Mouse (Mus musculus) liver, adult (tissue): ENCODE measurements around the gene Prkn.

Experiments used
- GATA4 ChIP-seq: IDR thresholded peaks from 2 replicates; pipeline ENCODE4 v1.6.1; 2014; ENCODE audit warnings: mild to moderate bottlenecking, low read length; ENCODE audit not compliant: insufficient replicate concordance

The Prkn gene

DNA sequence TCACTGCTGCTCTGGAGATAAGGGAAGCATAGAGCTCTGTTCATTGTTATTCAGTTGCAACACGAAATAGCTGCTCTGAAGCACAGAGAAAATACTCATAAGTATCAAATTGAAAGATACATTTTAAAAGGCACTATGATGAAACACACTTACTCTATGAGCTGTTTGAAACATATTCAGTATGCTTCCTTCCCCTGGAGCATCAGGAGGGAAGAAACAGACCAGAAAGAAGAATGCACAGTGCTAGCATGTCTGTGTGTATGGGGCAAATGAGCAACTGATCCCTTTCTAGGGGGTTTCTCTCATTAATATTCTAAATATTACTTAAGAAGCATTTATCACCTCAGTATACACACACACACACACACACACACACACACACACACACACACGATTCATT, 107.4 kb downstream of the Prkn start:
- no peak for TF ChIP-seq GATA4

- no peak for TF ChIP-seq GATA4
These were observed 119.1 kb downstream of the Prkn start for GRCm38 (mm10) chr17:10959066-10959864.

GRCm38 (mm10) chr17:10962151-10962550, 122.0 kb downstream of the Prkn start:
- TF ChIP-seq GATA4: no peak

DNA sequence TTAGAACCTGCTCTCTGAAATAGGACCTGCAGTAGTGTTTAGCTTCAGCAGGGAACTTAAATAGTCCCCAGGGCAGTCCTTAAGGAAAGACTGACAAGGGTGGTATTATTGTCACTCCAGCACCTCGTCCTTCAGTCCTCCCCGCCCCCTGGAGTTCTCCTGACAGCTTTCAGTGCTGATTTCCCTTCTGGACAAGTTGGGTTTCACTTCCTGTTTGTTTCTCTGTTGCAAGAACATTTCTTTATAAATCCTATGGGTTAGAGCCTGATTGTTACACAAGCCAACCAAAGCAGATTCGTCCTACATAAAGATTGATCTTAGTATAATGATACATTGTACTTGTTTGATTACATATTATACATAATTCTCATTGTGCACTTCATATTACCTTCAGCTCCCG, 142.0 kb downstream of the Prkn start:
- no peak for TF ChIP-seq GATA4

DNA sequence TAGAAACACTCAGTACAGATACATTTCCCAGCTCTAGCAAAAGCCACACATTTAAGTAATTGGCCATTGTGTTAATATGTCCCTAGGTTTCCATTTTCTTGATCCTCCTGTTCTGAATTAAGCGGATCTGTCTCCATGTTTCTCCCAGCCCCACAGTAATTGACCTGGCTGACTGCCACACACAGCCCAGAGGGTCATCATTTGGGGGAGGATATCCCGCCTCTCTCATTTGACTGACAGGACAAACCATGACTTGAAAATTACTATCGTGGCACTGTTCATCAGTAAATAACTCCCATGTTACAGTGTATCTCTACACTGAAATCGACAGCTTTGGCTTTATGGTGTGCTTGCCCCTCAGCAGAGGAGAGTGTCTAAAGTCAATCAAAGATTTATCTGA, 146.9 kb downstream of the Prkn start:
- no peak for TF ChIP-seq GATA4

- TF ChIP-seq GATA4: no peak
These were observed 157.1 kb downstream of the Prkn start for GRCm38 (mm10) chr17:10997291-10997690.

DNA sequence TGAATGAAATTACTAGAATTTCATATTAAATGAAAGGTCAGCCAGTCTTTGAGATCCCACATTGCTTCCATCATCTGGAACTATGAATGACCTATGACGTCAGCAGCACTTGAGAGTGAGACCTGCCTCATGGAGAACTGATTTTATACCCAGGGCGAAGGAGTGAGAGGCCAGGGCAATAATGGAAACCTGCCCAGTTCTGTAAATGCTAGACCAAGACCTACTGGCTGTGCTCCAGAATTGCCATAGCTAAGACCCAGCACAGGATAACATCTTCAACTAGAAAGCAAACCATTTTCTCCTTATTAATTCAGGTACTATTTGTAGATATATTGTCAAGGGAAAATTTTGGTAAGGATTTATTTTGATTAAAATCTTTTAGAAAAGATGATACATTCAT, 183.2 kb downstream of the Prkn start:
- TF ChIP-seq GATA4: no peak

DNA sequence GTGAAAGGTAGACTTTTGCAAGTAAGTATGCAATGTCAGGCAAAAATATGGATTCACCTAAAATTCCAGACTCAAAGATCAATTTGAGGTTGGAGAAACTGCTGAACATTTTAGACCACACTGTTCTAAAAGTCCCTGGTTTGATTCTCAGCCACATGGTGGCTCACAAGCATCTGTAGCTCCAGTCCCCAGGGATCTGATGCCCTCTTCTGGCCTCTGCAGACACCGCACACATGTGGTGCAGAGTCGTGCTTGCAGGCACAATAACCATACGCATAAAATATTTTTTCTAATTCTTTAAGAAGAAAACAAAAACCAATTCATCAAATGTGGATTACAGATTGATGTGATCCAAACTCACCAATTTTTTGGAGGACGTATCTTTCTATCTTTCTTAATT, 189.2 kb downstream of the Prkn start:
- TF ChIP-seq GATA4: no peak

GRCm38 (mm10) chr17:11030936-11031335, 190.8 kb downstream of the Prkn start:
- TF ChIP-seq GATA4: no peak

DNA sequence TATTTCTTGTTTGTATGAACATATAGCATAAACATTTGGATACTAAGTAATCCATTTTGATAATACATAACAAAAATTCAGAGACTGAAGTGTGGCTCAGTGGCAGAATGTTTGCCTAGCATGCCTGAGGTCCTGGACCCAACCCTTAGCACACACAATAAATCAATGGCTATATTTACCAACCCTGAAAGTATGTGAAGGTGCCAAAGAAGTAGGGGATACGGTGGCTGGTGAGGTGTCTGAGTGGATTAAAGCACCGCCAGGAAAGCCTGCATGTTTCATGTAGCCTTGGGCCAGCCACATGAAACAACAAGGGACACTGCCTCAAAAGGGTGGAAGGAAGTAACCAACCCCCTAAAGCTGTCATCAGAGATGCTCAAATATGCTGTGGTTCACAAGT, 192.2 kb downstream of the Prkn start:
- TF ChIP-seq GATA4: no peak

- no peak for TF ChIP-seq GATA4
These were observed 193.4 kb downstream of the Prkn start for GRCm38 (mm10) chr17:11033594-11033993.

DNA sequence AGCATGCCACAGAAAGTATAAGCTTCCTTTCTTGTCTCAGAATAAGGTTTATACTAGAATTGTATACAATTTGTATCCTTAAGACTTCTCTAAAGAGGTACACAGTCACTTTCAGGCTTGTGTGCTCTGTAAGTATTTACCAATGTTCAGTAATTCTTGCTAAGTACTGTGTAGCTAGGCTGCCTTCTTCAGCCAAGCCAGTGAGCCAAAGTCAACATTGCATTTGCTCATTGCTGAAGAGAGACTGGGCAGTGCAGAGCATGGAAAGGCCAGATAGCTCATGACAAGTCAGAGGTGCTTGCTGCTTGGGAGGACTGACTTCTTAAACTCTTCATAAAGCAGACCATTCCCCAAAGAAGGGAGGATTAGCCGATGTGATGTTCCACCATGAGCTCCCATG, 198.1 kb downstream of the Prkn start:
- TF ChIP-seq GATA4: no peak

DNA sequence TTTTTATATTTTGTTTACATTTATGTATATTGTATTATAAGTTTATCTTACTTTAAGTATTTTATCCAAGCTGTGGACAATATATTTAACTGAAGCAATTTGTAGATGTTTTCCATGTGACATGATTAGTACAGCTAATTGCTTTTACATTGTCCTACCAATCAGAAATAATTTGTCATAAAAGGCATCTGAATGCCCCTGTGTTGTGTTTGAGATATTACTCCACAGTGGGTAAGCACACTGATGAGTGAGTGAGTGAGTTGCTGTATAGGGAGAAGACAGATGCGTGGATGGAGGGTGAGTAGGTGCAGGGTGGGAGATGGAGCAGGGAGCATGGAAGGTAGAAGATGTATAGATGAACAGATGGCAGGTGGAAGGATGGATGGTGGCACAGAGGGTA, 218.8 kb downstream of the Prkn start:
- no peak for TF ChIP-seq GATA4

GRCm38 (mm10) chr17:11067076-11067703, 227.0 kb downstream of the Prkn start:
- TF ChIP-seq GATA4: no peak

- TF ChIP-seq GATA4: no peak
These were observed 227.7 kb downstream of the Prkn start for GRCm38 (mm10) chr17:11067704-11068475.

- no peak for TF ChIP-seq GATA4
These were observed 230.8 kb downstream of the Prkn start for GRCm38 (mm10) chr17:11070996-11071395.
